Mouse (Mus musculus) adipocyte (in vitro differentiated cells): ENCODE results near the gene Zg16.
A peak's percentile ranks its signal among the peaks of the same experiment; 100 is the strongest.

Source experiments
- DNase-seq: peaks from one replicate; pipeline ENCODE4 v3.0.0-alpha.2; 2016; ENCODE audit warnings: low spot score

Zg16 gene

DNA sequence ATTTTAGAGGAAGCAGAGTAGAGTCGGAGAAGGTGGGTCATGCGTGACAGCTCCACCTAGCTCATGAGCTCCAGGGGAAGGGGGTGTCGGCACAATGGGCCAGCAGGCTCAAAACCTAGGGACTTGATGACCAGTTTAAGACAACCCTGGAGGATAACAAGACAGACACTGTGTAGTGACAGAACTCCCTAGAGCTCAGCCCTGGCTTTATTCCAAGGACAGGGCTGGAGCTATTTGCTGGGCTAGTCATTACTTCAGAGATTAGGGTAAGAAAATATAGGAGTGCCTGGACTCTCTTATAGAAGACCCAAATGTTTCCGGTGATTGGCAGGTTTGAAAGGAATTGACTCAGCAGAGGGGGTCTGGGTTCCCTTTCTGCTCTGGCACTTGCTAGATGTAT is 13.9 kb downstream of the Zg16 start:
- DNase-seq, result no peak

GRCm38 (mm10) chr7:127070871-127071413 is 16.2 kb downstream of the Zg16 start:
- no peak for DNase-seq

- no peak for DNase-seq
Measured at GRCm38 (mm10) chr7:127066317-127066716, 20.8 kb downstream of the Zg16 start.

DNA sequence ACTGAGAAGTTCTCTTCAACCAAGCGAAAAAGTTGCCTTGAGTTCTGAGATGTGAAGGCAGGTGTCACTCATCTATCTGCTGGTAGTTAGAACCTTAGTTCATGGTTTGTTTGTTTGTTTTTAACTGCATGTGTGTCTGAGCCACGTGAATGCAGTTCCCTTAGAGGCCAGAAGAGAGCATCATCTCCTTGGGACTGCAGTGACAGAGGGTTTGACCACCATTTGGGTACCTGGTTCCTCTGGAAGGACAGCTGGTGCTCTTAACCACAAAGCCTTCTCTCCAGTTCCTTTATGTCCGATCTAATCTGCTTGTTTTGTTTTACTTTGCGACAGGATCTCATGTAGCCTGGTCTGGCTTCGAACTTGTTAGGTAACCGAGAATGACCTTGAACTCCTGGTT is 21.6 kb downstream of the Zg16 start:
- DNase-seq, result no peak

DNA sequence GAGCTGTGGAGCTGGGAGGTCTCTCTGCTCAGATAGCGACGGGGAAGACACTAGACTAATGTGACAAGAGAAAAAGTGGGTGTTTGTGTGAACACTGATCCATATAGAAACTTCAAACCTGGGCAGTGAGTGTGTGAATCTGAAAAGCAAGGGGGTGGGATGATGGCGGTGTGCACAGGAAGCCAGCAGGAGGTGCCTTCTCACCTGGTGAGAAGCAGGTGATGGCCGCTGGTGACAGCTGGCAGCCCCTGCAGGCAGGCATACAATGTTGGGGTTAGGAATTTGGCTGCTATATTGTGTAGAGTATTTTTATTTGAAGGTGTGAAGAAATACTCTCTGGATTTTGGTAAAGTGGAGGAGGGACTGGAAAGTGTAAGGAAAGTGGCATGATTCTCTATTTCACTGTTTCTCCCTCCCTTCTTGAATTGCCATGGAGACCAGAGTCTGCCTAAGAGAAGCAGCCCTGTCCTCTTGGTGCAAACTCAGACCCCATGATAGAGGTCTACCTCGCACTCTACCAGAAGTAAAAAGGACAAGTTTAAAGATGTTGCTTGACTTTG is 32.0 kb downstream of the Zg16 start:
- no peak for DNase-seq

- peak; percentile 88 for DNase-seq
Measured at GRCm38 (mm10) chr7:127041851-127042672, 45.1 kb downstream of the Zg16 start, which contains the start of gene Kif22. TSS of gene Kif22 (minus strand) at chr7:127042471.

DNA sequence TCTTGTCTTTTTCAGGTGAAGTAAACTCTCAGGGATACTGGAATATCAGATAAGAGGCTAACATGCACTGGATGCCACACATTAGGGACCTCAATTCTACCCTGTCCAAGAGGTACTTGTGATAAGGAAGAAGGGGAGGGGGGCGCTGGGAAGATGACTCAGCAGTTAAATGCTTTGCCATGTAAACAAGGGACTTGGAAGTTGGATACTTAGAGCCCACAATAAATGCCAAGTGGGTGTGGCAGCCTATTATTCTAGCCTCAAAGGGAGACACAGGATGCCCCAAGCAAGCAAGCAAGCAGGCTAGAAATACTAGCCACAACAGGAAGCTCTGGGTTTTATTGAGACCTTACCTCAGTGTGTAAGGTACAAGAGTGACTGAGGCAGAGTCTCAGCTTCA is 55.9 kb downstream of the Zg16 start:
- no peak for DNase-seq

DNA sequence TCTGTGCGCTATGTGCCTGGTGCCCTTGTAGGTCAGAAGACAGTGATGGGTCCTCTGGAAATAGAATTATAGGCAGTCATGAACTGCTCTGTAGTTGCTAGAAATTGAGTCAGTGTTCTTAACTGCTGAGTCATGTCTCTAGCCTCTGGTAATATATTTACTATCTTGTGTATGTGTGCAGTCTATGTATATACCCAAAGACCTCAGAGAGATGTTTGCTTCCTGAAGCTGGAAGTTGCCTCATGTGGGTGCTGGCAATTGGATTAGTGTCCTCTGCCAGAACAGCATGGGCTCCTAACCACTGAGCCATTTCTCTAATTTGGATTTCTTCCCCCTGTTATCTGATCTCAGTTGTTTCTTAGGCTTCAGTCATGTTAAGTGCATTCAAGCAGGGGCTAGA is 57.0 kb downstream of the Zg16 start:
- no peak for DNase-seq

- DNase-seq, result no peak
Measured at GRCm38 (mm10) chr7:127027885-127028284, 59.2 kb downstream of the Zg16 start.

GRCm38 (mm10) chr7:127026984-127027726 is 60.0 kb downstream of the Zg16 start, which contains the start of gene Maz:
TSS of gene Maz (minus strand) at chr7:127027037.
- peak; percentile 94 for DNase-seq

- no peak for DNase-seq
Measured at GRCm38 (mm10) chr7:127026616-127026983, 60.5 kb downstream of the Zg16 start.

DNA sequence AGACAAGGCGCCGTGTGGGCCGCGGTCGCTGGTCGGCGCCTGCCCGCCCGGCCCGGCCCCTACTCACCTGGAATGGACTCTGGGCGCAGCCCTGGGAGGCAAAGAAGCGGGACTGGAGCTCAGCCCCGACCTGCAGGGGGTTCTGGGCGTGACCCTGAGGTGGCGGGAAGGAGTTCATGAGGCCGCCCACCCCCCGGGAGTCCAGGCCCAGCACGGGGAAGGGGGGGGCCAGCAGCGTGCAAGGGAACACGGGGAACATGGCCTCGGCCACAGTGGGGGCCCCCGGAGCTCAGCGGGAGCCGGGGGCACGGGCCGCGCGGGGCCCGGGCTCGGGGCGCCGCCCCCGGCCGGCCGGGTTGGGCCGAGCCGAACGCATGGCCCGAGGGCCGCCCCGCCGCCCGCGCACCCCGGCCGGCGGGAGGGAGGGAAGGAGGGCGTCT is 60.9 kb downstream of the Zg16 start:
- no peak for DNase-seq

DNA sequence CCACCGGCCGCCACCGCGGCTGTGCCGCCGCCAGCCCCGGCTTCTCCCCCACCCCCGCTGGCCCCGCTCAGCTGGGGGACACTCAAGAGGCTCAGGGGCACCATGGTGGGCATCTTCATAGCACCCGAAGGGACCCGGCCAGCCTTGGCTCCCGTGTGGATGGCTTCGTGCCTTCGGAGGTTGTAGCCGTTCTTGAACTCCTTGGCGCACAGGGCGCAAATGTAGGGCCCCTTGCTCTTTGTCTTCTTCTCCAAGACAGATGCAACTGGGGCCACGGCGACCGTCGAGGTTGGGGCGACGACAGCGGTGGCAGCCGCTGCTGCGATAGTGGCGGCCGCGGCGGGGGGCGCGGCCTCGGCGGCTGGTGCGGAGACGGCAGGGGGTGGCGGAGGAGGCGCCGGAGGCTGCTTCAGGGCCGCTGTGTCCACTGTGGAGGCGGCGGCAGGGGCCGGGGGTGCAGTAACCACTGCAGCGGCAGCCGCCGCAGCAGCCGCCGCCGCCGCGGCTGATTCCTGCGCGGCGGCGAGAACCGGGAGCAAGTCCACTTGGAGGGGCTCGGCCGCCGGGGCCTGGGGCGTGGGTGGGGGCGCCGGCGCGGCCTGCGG is 61.5 kb downstream of the Zg16 start:
- no peak for DNase-seq

DNA sequence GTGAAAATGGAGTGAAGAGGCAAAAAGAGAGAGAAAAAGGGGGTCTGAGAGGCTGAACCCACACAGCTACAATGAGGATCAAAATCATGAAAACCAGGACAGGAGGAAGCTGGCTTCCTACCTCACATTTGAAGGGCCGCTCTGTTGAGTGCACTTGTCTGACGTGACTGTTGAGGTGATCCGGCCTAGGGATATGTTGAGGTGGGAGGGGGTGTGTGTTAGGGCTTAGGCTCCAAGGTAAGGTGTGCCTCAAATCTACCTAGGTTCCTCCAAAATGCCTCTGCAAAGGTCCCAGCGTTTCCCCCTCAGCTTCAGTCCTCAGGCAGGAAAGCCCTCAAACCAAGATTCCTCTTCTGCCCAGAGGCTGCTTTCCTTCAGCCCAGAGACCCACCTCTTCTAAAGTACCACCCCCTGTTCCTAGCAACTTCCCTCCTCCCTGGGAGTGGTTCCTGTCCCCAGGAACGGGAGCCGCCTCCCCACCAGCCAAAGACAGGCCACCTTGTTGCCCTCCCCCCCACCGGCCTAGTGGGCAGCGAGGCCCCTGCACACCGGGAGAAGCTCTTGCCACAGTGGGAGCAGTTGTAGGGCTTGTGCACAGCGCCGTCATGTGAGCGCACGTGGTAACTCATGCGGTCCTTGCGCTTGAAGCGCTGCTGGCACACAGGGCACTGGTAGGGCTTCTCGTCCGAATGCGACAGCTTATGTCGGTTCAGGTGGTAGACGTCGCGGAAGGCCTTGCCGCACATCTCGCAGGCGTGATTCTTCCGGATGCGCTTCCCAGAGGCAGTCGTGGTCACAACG is 62.2 kb downstream of the Zg16 start:
- DNase-seq, result peak; percentile 75

GRCm38 (mm10) chr7:127023896-127024690 is 63.0 kb downstream of the Zg16 start:
- no peak for DNase-seq

GRCm38 (mm10) chr7:127023272-127023691 is 63.8 kb downstream of the Zg16 start:
- DNase-seq, result no peak

DNA sequence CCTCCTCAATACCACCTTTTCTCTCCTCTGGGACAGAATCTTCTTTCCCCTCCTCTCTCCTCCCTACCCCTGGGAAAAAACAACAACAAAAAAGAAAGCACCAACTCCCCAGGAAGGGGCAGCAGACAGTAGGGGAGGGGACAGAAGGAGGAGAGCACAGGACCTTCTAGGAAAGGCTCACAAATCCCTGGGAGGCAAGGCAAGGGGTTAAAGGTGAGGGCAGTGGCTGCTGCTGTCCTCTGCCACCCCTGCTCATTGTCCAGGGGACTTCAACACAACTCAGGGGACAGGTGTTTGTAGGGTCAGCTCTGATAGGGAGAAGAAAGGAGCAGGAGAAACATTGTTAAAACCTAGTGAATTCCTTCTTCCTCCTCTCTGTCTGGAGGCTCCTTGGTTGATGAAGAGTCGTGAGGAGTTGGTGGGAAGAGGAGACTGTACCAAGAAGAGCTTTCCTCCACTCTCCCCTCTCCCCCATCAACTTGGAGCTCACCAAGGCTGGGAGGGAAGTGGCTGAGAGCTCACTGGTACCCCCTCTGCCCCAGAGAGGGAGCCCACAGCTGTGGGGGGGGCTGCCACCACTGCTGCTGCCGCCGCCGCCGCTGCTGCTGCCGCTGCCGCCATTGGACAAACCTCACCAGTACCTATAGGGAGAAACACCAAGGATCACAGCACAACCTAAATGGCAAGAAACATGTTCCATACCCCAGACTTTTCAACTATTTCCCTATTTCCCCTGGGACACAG is 64.4 kb downstream of the Zg16 start:
- DNase-seq, result no peak

DNA sequence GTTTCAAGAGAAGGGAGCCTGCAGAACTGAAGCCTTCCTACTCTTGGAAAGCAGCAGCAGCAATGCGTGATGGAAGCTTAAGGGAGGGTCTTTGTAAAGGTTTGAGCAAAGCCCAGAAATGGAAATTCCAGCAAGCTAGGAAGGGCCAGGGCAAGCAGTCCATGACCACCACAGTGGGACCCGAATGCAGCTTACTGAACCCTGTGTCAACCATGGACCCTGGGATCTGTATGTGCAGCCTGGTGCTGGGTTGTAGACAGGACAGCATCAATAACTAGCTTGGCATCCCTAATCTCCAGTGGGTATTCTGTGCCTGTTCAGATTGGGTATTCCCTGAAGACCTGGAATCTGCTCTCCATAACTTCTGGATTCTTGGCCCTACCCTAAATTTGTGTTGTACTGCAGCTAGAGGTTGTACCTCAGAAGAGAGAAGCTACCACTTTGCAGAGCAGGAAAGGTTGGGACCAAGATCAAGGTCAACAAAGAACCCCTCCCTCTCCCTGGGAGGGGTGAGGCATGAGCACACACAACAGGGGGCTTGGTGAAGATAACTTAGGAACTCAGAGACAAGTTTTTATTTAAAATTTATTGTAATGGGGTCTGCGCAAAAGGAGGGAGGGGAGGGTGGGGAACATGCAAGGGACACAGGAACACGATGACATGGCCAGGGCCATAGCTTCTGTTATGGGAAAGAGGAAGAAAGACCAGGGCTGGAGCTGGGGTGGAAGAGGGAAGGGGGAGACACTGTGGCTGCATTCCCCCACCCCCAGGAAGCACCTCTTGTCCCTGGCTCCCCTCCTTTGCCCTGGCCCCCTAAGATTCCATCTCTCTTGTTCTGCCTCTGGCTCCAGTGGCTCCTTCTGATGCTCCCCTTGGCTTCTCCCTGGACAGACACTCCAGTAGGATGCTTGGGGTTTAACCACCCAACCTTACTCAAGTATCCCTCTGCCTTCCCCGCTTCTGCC is 65.3 kb downstream of the Zg16 start:
- no peak for DNase-seq
